Mouse (Mus musculus) hindbrain, embryonic 14.5 days (tissue): Measurements from ENCODE around the gene Aspdh. TPM values are rescaled to one million over a fixed set of nuclear protein-coding genes. Genes with fewer than 3 reads are reported as not detected.

Experiments used
- ATAC-seq: fragments of 200-750 bp; cut with Nextera tagmentation; 2 replicates; pipeline ENCODE4 v1.8.0; 2017; ENCODE audit warnings: moderate number of reproducible peaks, mild to moderate bottlenecking, moderate TSS enrichment, moderate library complexity; ENCODE audit not compliant: low FRiP score
- DNase-seq: peaks from one replicate; pipeline ENCODE4 v3.0.0-alpha.2; 2015; ENCODE audit warnings: low spot score
- H3K27ac ChIP-seq: fragments of 300-500 bp; sonication (generic); 2 replicates; pipeline ENCODE4 v1.5.1; 2014; ENCODE audit warnings: mild to moderate bottlenecking, moderate library complexity
- H3K27me3 ChIP-seq: fragments of 300-500 bp; sonication (generic); 2 replicates; pipeline ENCODE4 v1.6.1; 2014; ENCODE audit warnings: mild to moderate bottlenecking, low read length, mixed read lengths; ENCODE audit not compliant: control insufficient read depth, insufficient read depth
- H3K36me3 ChIP-seq: fragments of 300-500 bp; sonication (generic); replicated peaks from 2 replicates; pipeline ENCODE4 v1.6.1; 2014; ENCODE audit not compliant: control insufficient read depth, insufficient read depth
- H3K4me1 ChIP-seq: fragments of 300-500 bp; sonication (generic); replicated peaks from 2 replicates; pipeline ENCODE4 v1.6.1; 2014; ENCODE audit warnings: antibody characterized with exemption, low read length, mixed read lengths; ENCODE audit not compliant: control insufficient read depth, insufficient read depth
- H3K4me2 ChIP-seq: fragments of 300-500 bp; sonication (generic); replicated peaks from 2 replicates; pipeline ENCODE4 v1.6.1; 2014; ENCODE audit warnings: mild to moderate bottlenecking, moderate library complexity
- H3K4me3 ChIP-seq: fragments of 300-500 bp; sonication (generic); replicated peaks from 2 replicates; pipeline ENCODE4 v1.5.1; 2014; ENCODE audit warnings: mild to moderate bottlenecking, low read length
- H3K9ac ChIP-seq: fragments of 300-500 bp; sonication (generic); 2 replicates; pipeline ENCODE4 v1.6.1; 2014
- H3K9me3 ChIP-seq: fragments of 300-500 bp; sonication (generic); 2 replicates; pipeline ENCODE4 v1.6.1; 2016; ENCODE audit warnings: low read length; ENCODE audit not compliant: control insufficient read depth
- WGBS: fragments of 180-500 bp; shearing (Covaris S2); extraction: QIAGEN DNeasy Blood & Tissue Kit; methylation state at CpG from one replicate; pipeline ENCODE4 v1.1.7; 2014; 5-methylcytosine and 5-hydroxymethylcytosine counted together
- polyA plus RNA-seq: library from polyadenylated mRNA; unstranded; fragments of >200 nt; fragmentation: Nextera tagmentation; extraction: Ambion mirVana; gene quantifications from 2 replicates; pipeline ENCODE4 v1.2.1, GENCODE M21; 2014

The Aspdh gene
- polyA plus RNA-seq, 1 experiment from 2014 or later: 3.4 TPM

- no peak for ATAC-seq
- H3K9me3 ChIP-seq: no peaks in the 10 kb centered on the region
- 0 out of 2 replicates have a peak, but pooled peaks cover 4% of the 10 kb centered on the region for H3K36me3 ChIP-seq
- H3K27me3 ChIP-seq: no peaks in the 10 kb centered on the region
- H3K4me3 ChIP-seq: no peak overlapping the region
- no peak for DNase-seq
- peaks cover 28% of the 10 kb centered on the region for H3K4me1 ChIP-seq
- WGBS: 67% methylated on average over 5 of the region's 5 CpGs
- H3K9ac ChIP-seq: no peak overlapping the region
- no peak overlapping the region for H3K4me2 ChIP-seq
- H3K27ac ChIP-seq: no peak overlapping the region
Observed at GRCm38 (mm10) chr7:44435796-44436195, 29.4 kb upstream of the Aspdh start.

GRCm38 (mm10) chr7:44436267-44436666, 28.9 kb upstream of the Aspdh start:
- no peaks in the 10 kb centered on the region for H3K9me3 ChIP-seq
- H3K4me1 ChIP-seq: peaks cover 28% of the 10 kb centered on the region
- no peak overlapping the region for H3K9ac ChIP-seq
- no peak for ATAC-seq
- H3K27ac ChIP-seq: no peak overlapping the region
- H3K36me3 ChIP-seq: 0 out of 2 replicates have a peak, but pooled peaks cover 4% of the 10 kb centered on the region
- no peak overlapping the region for H3K4me3 ChIP-seq
- WGBS: 19% methylated on average over 1 of the region's 1 CpGs
- no peak for DNase-seq
- H3K27me3 ChIP-seq: no peaks in the 10 kb centered on the region
- no peak overlapping the region for H3K4me2 ChIP-seq

- H3K4me3 ChIP-seq: no peak overlapping the region
- no peak overlapping the region for H3K27ac ChIP-seq
- ATAC-seq: no peak
- no peaks in the 10 kb centered on the region for H3K27me3 ChIP-seq
- H3K4me2 ChIP-seq: no peak overlapping the region
- H3K9ac ChIP-seq: no peak overlapping the region
- no peaks in the 10 kb centered on the region for H3K9me3 ChIP-seq
- WGBS: 76% methylated on average over 1 of the region's 1 CpGs
- peaks cover 20% of the 10 kb centered on the region for H3K4me1 ChIP-seq
- no peak for DNase-seq
- 0 out of 2 replicates have a peak, but pooled peaks cover 4% of the 10 kb centered on the region for H3K36me3 ChIP-seq
Observed at GRCm38 (mm10) chr7:44437188-44437587, 28.0 kb upstream of the Aspdh start.

GRCm38 (mm10) chr7:44437933-44438332, 27.3 kb upstream of the Aspdh start:
- no peak overlapping the region for H3K27ac ChIP-seq
- H3K36me3 ChIP-seq: 0 out of 2 replicates have a peak, but pooled peaks cover 4% of the 10 kb centered on the region
- DNase-seq (no peak), ATAC-seq (no peak)
- H3K4me2 ChIP-seq: no peak overlapping the region
- H3K9me3 ChIP-seq: no peaks in the 10 kb centered on the region
- H3K4me3 ChIP-seq: no peak overlapping the region
- WGBS: 60% methylated on average over 8 of the region's 8 CpGs
- peaks cover 13% of the 10 kb centered on the region for H3K4me1 ChIP-seq
- no peaks in the 10 kb centered on the region for H3K27me3 ChIP-seq
- H3K9ac ChIP-seq: peak overlapping the region; percentile 4; the same call in 1 of the 2 replicates

- H3K9ac ChIP-seq: no peak overlapping the region
- H3K4me1 ChIP-seq: peaks cover 28% of the 10 kb centered on the region
- H3K9me3 ChIP-seq: no peaks in the 10 kb centered on the region
- H3K27ac ChIP-seq: no peak overlapping the region
- no peaks in the 10 kb centered on the region for H3K27me3 ChIP-seq
- ATAC-seq: no peak
- no peak overlapping the region for H3K4me2 ChIP-seq
- DNase-seq: no peak
- 76% methylated on average over 2 of the region's 2 CpGs for WGBS
- no peak overlapping the region for H3K4me3 ChIP-seq
- peaks cover 8% of the 10 kb centered on the region for H3K36me3 ChIP-seq
Observed at GRCm38 (mm10) chr7:44439696-44440095, 25.5 kb upstream of the Aspdh start.

GRCm38 (mm10) chr7:44440479-44440878, 24.7 kb upstream of the Aspdh start:
- WGBS: 84% methylated on average over 1 of the region's 1 CpGs
- ATAC-seq: no peak
- H3K27ac ChIP-seq: peak overlapping the region; percentile 100; the same call in 1 of the 2 replicates

GRCm38 (mm10) chr7:44441180-44441579, 24.0 kb upstream of the Aspdh start:
- Histone ChIP-seq H3K4me1 (peaks cover 43% of the 10 kb centered on the region), H3K27me3 (no peaks in the 10 kb centered on the region), H3K27ac (peak overlapping the region; percentile 100), H3K4me3 (peak overlapping the region; percentile 91), H3K4me2 (peak overlapping the region; percentile 98), H3K9me3 (no peaks in the 10 kb centered on the region), H3K9ac (peak overlapping the region; percentile 100), H3K36me3 (peaks cover 19% of the 10 kb centered on the region)
- ATAC-seq (no peak), DNase-seq (no peak)
- 11% methylated on average over 1 of the region's 1 CpGs for WGBS

More at GRCm38 (mm10) chr7:44440479-44440878, 24.7 kb upstream of the Aspdh start:
- Histone ChIP-seq H3K9me3 (no peaks in the 10 kb centered on the region), H3K36me3 (peaks cover 12% of the 10 kb centered on the region), H3K4me1 (peaks cover 36% of the 10 kb centered on the region), H3K4me3 (no peak overlapping the region), H3K9ac (no peak overlapping the region), H3K4me2 (no peak overlapping the region), H3K27me3 (no peaks in the 10 kb centered on the region)
- no peak for DNase-seq

- H3K9ac ChIP-seq: peak overlapping the region; percentile 100
- H3K4me1 ChIP-seq: peaks cover 48% of the 10 kb centered on the region
- H3K27ac ChIP-seq: peak overlapping the region; percentile 100
- peak; percentile 80 for ATAC-seq
- under 1% methylated on average over 12 of the region's 14 CpGs for whole genome bisulfite sequencing
- peak overlapping the region; percentile 98 for H3K4me2 ChIP-seq
- H3K4me3 ChIP-seq: peak overlapping the region; percentile 91
- peaks cover 24% of the 10 kb centered on the region for H3K36me3 ChIP-seq
- DNase-seq: peak; percentile 79
- no peaks in the 10 kb centered on the region for H3K27me3 ChIP-seq
- no peaks in the 10 kb centered on the region for H3K9me3 ChIP-seq
Observed at GRCm38 (mm10) chr7:44441648-44442109, 23.5 kb upstream of the Aspdh start.

- Histone ChIP-seq H3K4me1 (peaks cover 54% of the 10 kb centered on the region), H3K9ac (peak overlapping the region; percentile 100), H3K4me2 (peak overlapping the region; percentile 98), H3K9me3 (no peaks in the 10 kb centered on the region), H3K4me3 (peak overlapping the region; percentile 91), H3K27ac (peak overlapping the region; percentile 100), H3K27me3 (no peaks in the 10 kb centered on the region), H3K36me3 (peaks cover 30% of the 10 kb centered on the region)
- no peak for DNase-seq
- 1% methylated on average over 14 of the region's 14 CpGs for WGBS
- ATAC-seq: peak; percentile 31
Observed at GRCm38 (mm10) chr7:44442407-44442821, 22.8 kb upstream of the Aspdh start.
